Mouse (Mus musculus): ENCODE measurements around the gene Lrrc8a. TPM values are rescaled to one million over a fixed set of nuclear protein-coding genes. Genes with fewer than 3 reads are reported as not detected.

The Lrrc8a gene
- 34.0 and 40.1 TPM in 2 replicates for polyA plus RNA-seq (2015; fragmentation: Nextera tagmentation; extraction: Ambion mirVana)

GRCm38 (mm10) chr2:30237199-30237880 is at the start of gene Lrrc8a:
TSS of gene Lrrc8a (plus strand) at chr2:30237715.
- H3K9ac ChIP-seq (ENCODE audit: low read length), result peak within 1 kb of the TSS; percentile 90
- H3K4me3 ChIP-seq (replicated peaks; ENCODE audit: low read length), result peak within 1 kb of the TSS; percentile 84
- peak; percentile 96 for ATAC-seq (ENCODE audit: insufficient read depth, low FRiP score)
- H3K4me1 ChIP-seq (ENCODE audit: control insufficient read depth, insufficient read depth, low read length), result peaks cover 24% of the 10 kb centered on the region
- under 1% methylated on average over 62 of the region's 67 CpGs for WGBS
- no peaks in the 10 kb centered on the region for H3K27me3 ChIP-seq (ENCODE audit: control insufficient read depth, insufficient read depth, low read length)
- H3K27ac ChIP-seq (ENCODE audit: low read length), result peak within 1 kb of the TSS; percentile 86
- H3K9me3 ChIP-seq (replicated peaks; ENCODE audit: control insufficient read depth, low read length), result no peaks in the 10 kb centered on the region
- peaks cover 17% of the 10 kb centered on the region for H3K36me3 ChIP-seq (ENCODE audit: control insufficient read depth, insufficient read depth, low read length)
- H3K4me2 ChIP-seq (ENCODE audit: low read depth, low read length), result peak within 1 kb of the TSS; percentile 92

- no peak for ATAC-seq (ENCODE audit: insufficient read depth, low FRiP score)
Measured at GRCm38 (mm10) chr2:30191790-30192580, 45.5 kb upstream of the Lrrc8a start.

GRCm38 (mm10) chr2:30194656-30195055 is 42.9 kb upstream of the Lrrc8a start:
- Histone ChIP-seq H3K36me3 (ENCODE audit: control insufficient read depth, insufficient read depth, low read length) (no peaks in the 10 kb centered on the region), H3K27ac (ENCODE audit: low read length) (no peak overlapping the region), H3K4me1 (ENCODE audit: control insufficient read depth, insufficient read depth, low read length) (no peaks in the 10 kb centered on the region), H3K9me3 (replicated peaks; ENCODE audit: control insufficient read depth, low read length) (no peaks in the 10 kb centered on the region), H3K9ac (ENCODE audit: low read length) (no peak overlapping the region), H3K27me3 (ENCODE audit: control insufficient read depth, insufficient read depth, low read length) (no peaks in the 10 kb centered on the region), H3K4me3 (replicated peaks; ENCODE audit: low read length) (no peak overlapping the region), H3K4me2 (ENCODE audit: low read depth, low read length) (no peak overlapping the region)
- no peak for ATAC-seq (ENCODE audit: insufficient read depth, low FRiP score)
- WGBS, result 79% methylated on average over 3 of the region's 3 CpGs

More at GRCm38 (mm10) chr2:30191790-30192580, 45.5 kb upstream of the Lrrc8a start:
- no peak overlapping the region for H3K4me3 ChIP-seq (replicated peaks; ENCODE audit: low read length)
- no peaks in the 10 kb centered on the region for H3K36me3 ChIP-seq (ENCODE audit: control insufficient read depth, insufficient read depth, low read length)
- no peak overlapping the region for H3K9ac ChIP-seq (ENCODE audit: low read length)
- H3K9me3 ChIP-seq (replicated peaks; ENCODE audit: control insufficient read depth, low read length), result no peaks in the 10 kb centered on the region
- 78% methylated on average over 12 of the region's 12 CpGs for WGBS
- H3K4me1 ChIP-seq (ENCODE audit: control insufficient read depth, insufficient read depth, low read length), result no peaks in the 10 kb centered on the region
- no peaks in the 10 kb centered on the region for H3K27me3 ChIP-seq (ENCODE audit: control insufficient read depth, insufficient read depth, low read length)
- H3K4me2 ChIP-seq (ENCODE audit: low read depth, low read length), result no peak overlapping the region
- no peak overlapping the region for H3K27ac ChIP-seq (ENCODE audit: low read length)

- Histone ChIP-seq H3K4me3 (replicated peaks; ENCODE audit: low read length) (no peak overlapping the region), H3K4me1 (ENCODE audit: control insufficient read depth, insufficient read depth, low read length) (no peaks in the 10 kb centered on the region), H3K9ac (ENCODE audit: low read length) (no peak overlapping the region), H3K27me3 (ENCODE audit: control insufficient read depth, insufficient read depth, low read length) (no peaks in the 10 kb centered on the region), H3K9me3 (replicated peaks; ENCODE audit: control insufficient read depth, low read length) (no peaks in the 10 kb centered on the region), H3K27ac (ENCODE audit: low read length) (no peak overlapping the region), H3K36me3 (ENCODE audit: control insufficient read depth, insufficient read depth, low read length) (no peaks in the 10 kb centered on the region), H3K4me2 (ENCODE audit: low read depth, low read length) (no peak overlapping the region)
- ATAC-seq (ENCODE audit: insufficient read depth, low FRiP score), result no peak
- WGBS, result 62% methylated on average over 4 of the region's 4 CpGs
Measured at GRCm38 (mm10) chr2:30198021-30198420, 39.5 kb upstream of the Lrrc8a start.

- Histone ChIP-seq H3K9me3 (replicated peaks; ENCODE audit: control insufficient read depth, low read length) (no peaks in the 10 kb centered on the region), H3K27me3 (ENCODE audit: control insufficient read depth, insufficient read depth, low read length) (no peaks in the 10 kb centered on the region), H3K27ac (ENCODE audit: low read length) (peak overlapping the region; percentile 84), H3K9ac (ENCODE audit: low read length) (no peak overlapping the region), H3K4me2 (ENCODE audit: low read depth, low read length) (no peak overlapping the region), H3K36me3 (ENCODE audit: control insufficient read depth, insufficient read depth, low read length) (no peaks in the 10 kb centered on the region), H3K4me1 (ENCODE audit: control insufficient read depth, insufficient read depth, low read length) (peaks cover 7% of the 10 kb centered on the region), H3K4me3 (replicated peaks; ENCODE audit: low read length) (no peak overlapping the region)
- WGBS, result 30% methylated on average over 1 of the region's 1 CpGs
- ATAC-seq (ENCODE audit: insufficient read depth, low FRiP score), result peak; percentile 81
Measured at GRCm38 (mm10) chr2:30199984-30200383, 37.5 kb upstream of the Lrrc8a start.

- Histone ChIP-seq H3K4me2 (ENCODE audit: low read depth, low read length) (no peak overlapping the region), H3K9me3 (replicated peaks; ENCODE audit: control insufficient read depth, low read length) (no peaks in the 10 kb centered on the region), H3K4me1 (ENCODE audit: control insufficient read depth, insufficient read depth, low read length) (peaks cover 7% of the 10 kb centered on the region), H3K27me3 (ENCODE audit: control insufficient read depth, insufficient read depth, low read length) (no peaks in the 10 kb centered on the region), H3K9ac (ENCODE audit: low read length) (no peak overlapping the region), H3K36me3 (ENCODE audit: control insufficient read depth, insufficient read depth, low read length) (no peaks in the 10 kb centered on the region), H3K27ac (ENCODE audit: low read length) (peak overlapping the region; percentile 84), H3K4me3 (replicated peaks; ENCODE audit: low read length) (no peak overlapping the region)
- no peak for ATAC-seq (ENCODE audit: insufficient read depth, low FRiP score)
- 56% methylated on average over 5 of the region's 5 CpGs for WGBS
Measured at GRCm38 (mm10) chr2:30200388-30200925, 37.1 kb upstream of the Lrrc8a start.

- H3K27ac ChIP-seq (ENCODE audit: low read length), result no peak overlapping the region
- H3K27me3 ChIP-seq (ENCODE audit: control insufficient read depth, insufficient read depth, low read length), result no peaks in the 10 kb centered on the region
- peaks cover 12% of the 10 kb centered on the region for H3K4me1 ChIP-seq (ENCODE audit: control insufficient read depth, insufficient read depth, low read length)
- H3K9ac ChIP-seq (ENCODE audit: low read length), result no peak overlapping the region
- WGBS, result 74% methylated on average over 7 of the region's 7 CpGs
- H3K36me3 ChIP-seq (ENCODE audit: control insufficient read depth, insufficient read depth, low read length), result no peaks in the 10 kb centered on the region
- H3K4me3 ChIP-seq (replicated peaks; ENCODE audit: low read length), result no peak overlapping the region
- no peaks in the 10 kb centered on the region for H3K9me3 ChIP-seq (replicated peaks; ENCODE audit: control insufficient read depth, low read length)
- no peak overlapping the region for H3K4me2 ChIP-seq (ENCODE audit: low read depth, low read length)
- ATAC-seq (ENCODE audit: insufficient read depth, low FRiP score), result no peak
Measured at GRCm38 (mm10) chr2:30203439-30203838, 34.1 kb upstream of the Lrrc8a start.

GRCm38 (mm10) chr2:30205255-30205628 is 32.3 kb upstream of the Lrrc8a start:
- peak; percentile 81 for ATAC-seq (ENCODE audit: insufficient read depth, low FRiP score)
- Histone ChIP-seq H3K9me3 (replicated peaks; ENCODE audit: control insufficient read depth, low read length) (no peaks in the 10 kb centered on the region), H3K9ac (ENCODE audit: low read length) (peak overlapping the region; percentile 75), H3K27me3 (ENCODE audit: control insufficient read depth, insufficient read depth, low read length) (no peaks in the 10 kb centered on the region), H3K4me3 (replicated peaks; ENCODE audit: low read length) (peak overlapping the region; percentile 72), H3K4me2 (ENCODE audit: low read depth, low read length) (peak overlapping the region; percentile 65), H3K36me3 (ENCODE audit: control insufficient read depth, insufficient read depth, low read length) (no peaks in the 10 kb centered on the region), H3K27ac (ENCODE audit: low read length) (peak overlapping the region; percentile 90), H3K4me1 (ENCODE audit: control insufficient read depth, insufficient read depth, low read length) (peaks cover 12% of the 10 kb centered on the region)
- WGBS, result 1% methylated on average over 13 of the region's 13 CpGs
